Mouse (Mus musculus) cerebellum, adult 9-11 months (tissue): ENCODE results near the gene Dnase2b.

Experiments used
- DNase-seq: peaks from one replicate; pipeline ENCODE4 v3.0.0; 2022

Gene Dnase2b

DNA sequence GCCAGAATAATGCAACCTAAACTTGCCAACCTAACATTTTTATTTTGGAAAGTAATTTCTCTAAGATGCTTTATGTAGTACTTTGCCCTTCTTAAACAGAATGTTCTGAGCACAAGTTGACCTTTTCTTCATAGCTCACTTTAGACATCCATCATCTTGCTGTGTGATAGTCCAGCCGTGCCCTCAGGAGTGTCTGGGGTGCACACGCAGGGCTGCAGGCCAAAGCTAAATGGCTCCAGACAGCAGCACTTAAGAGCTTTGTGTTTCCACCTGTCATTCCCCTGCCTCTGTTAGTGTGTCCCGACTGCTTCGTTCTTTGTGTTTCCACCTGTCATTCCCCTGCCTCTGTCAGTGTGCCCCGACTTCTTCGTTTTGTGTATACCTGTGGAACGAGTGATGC, 48.0 kb downstream of the Dnase2b start:
- no peak for DNase-seq

DNA sequence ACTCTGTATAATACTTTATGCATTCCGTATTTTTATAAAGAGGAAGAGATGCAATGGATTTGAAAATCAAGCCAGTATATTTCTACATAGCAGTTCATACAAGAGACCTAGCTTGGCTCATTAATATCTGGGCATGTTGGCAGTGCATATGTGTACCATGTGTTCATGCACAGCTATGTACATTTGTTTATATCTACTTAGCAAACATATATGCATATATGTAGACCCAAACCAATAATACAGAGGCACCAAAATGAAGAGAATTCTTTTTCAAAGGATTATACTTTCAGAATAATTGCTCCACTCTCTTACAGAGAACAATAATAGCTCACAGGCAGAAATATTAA, 50.4 kb downstream of the Dnase2b start:
- DNase-seq: no peak

DNA sequence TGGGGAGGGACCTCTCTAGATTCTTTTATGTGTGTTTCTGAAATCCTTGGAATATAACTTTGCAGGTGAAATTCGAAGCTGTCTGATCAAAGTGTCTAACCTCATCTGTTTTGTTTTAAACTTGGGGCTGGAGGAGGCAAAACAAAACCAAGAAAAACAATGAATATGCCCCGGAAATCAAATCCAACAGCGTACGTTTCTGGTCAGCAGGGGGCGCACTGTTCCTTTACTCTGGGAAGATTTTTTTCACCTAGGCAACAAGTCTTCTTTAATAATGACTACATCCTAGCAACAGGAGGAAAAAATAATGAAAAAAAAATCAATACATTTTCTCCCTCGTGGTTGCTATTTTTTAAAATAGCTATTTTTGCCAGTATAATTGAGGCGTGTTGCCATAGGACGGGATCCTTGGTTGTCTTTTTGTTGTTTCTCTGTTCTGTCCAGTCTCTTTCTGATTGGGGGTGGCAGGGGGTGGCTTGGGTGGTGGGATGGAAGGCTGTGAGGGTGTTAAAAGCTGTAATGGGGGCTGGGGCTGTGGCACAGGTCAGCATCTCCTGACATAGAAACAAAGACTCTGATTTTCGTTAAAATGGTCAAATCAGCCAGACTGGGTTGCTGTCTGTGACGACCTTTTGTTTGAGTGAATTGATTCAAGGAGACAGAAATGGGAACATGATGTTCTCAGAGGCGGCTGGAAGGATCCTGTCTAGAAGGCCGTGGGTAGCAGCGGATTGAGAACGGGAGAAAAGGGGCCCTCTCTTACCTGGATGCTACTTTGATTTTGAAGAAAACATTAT, 50.9 kb downstream of the Dnase2b start:
- DNase-seq: peak; percentile 36

DNA sequence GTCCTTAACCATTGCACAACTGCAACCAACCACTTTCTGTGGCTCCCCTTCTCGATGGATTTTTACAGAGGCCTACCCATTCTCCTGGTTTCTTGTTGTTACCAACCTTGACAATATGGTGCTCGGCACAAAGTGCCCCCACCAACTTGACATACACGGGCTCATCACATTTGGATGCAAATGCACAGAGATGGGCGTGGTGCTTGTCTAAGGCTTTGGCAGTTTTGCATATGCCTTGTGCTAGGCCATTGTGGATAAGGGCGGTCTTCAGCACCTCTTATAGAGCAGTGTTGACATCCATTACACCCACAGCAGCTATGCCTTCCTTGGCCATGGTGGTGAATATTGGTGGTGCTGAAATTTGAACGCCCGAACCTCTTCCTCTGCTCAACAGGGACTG, 52.5 kb downstream of the Dnase2b start:
- DNase-seq: no peak

DNA sequence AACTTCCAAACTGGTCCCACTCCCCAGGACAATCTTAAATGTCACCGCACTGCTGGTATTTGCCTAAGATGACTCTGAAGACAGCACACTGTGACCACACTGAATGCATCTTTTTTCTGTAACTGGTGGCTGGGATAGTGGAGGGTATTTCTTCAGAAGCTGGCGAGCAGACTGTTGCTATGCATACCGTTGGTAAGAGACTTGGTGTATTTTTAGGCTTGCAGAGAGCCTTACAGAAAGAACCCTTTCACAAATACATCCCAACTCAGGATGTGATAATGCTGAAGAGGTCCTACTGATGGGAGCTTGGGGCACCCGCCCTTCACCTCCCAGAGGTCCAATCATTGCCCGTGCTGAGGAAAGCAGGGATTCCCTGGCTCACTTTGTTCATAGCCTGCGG, 57.9 kb downstream of the Dnase2b start:
- no peak for DNase-seq

DNA sequence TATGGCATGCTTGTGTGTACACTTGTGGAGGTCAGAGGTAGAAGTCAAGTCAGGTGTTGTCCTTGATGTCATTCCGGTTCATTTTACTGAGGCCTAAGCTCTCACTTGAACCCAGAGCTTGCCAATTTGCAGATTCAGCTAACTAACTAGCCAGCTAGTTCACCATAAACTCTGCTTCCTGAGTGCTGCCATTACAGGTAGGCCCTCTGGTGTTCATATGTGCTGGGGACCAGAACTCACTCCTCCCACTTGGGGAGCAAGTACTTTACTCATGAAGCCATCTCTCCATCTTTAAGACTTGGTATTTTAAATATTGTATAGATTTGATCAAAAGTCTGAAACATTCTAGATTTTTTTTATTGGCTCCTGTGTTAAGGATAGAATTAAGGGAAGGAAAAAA, 58.8 kb downstream of the Dnase2b start:
- DNase-seq: no peak

DNA sequence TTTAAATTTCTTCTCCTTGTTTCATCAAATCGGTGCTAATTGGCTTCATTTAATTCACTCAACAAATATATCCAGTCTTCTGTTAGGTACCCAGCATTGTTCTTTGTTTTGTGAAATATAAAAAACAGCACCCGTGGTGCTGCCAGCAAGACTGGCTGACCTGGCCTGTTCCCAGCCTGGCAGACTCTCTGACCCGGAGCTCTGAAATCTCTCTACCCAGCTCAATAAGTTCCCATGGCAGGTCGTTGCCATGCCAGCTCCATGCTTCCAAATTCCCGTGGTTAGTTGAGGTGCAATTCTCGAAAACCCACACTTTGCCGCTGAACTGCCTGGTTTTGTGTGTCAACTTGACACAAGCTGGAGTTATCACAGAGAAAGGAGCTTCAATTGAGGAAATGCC, 60.6 kb downstream of the Dnase2b start:
- DNase-seq: no peak

DNA sequence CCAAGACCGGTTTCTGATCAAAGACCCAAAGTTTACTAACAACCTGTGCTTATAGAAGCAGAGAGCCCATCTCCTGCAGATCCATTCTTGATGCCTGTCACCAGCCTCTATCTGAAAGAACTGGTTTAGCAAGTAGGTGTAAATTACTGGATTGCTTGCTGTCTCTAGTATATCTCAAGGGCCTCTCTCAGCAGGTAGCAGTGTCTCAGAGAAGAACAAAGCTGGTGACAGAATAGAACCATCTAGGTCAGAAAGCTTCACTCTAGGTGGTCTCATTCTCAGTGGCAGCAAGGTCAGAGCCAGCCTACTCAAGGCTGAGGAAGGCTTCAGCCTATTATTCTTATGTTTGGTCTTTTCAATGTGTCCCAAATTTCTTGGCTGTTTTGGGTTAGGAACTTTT, 71.8 kb downstream of the Dnase2b start:
- DNase-seq: no peak

- DNase-seq: no peak
Measured at GRCm38 (mm10) chr3:146540521-146541273, 74.7 kb downstream of the Dnase2b start.

- DNase-seq: no peak
Measured at GRCm38 (mm10) chr3:146534986-146535385, 80.4 kb downstream of the Dnase2b start.
